Mouse (Mus musculus): ENCODE data around the gene Akap10.
"Not testable (repeated sequence)": the region's sequence is repeated elsewhere in the genome, so short reads cannot be mapped to it uniquely, and the experiment has no call there.

Gene Akap10

DNA sequence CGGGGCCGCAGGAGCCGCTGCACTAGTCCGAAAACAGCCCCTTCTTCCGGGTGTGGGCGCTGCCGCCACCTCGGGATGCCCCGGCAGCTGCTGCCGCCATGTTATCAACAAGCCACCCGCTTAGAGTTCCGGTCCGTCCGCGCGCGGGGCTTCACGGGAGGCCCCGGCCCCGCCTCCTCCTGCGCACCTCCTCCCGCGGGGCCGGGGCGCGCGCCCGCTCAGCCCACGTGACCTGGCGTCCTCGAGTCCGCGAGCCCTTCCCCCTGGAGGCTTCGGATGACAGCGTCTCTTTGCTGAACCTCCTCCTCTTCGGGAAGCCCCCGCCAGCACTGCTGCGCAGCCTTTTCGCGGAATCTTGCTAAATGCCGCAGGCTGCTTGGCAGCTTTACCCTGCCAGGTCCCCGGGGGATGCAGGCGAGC is at the start of gene Akap10:
TSS of gene Akap10 (minus strand) at position 155 of the 420 bp plus-strand sequence.
- peak; percentile 98 for DNase-seq (ENCODE audit: inconsistent ontology term)

DNA sequence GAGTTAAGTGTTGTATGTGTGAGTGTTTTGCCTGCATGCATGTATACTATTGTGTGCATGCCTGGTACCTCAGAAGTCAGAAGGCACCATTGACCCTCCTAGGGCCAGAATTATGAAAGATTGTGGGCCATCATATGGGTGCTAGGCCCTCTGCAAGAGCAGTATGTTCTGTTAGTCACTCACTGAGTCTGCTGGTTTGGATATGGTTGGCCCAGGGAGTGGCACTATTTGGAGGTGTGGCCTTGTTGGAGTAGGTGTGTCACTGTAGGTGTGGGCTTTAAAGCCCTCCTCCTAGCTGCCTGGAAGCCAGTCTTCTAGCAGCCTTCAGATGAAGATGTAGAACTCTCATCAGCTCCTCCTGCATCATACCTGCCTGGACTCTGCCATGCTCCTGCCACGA is 45.7 kb upstream of the Akap10 start:
- no peak for DNase-seq (ENCODE audit: inconsistent ontology term)

DNA sequence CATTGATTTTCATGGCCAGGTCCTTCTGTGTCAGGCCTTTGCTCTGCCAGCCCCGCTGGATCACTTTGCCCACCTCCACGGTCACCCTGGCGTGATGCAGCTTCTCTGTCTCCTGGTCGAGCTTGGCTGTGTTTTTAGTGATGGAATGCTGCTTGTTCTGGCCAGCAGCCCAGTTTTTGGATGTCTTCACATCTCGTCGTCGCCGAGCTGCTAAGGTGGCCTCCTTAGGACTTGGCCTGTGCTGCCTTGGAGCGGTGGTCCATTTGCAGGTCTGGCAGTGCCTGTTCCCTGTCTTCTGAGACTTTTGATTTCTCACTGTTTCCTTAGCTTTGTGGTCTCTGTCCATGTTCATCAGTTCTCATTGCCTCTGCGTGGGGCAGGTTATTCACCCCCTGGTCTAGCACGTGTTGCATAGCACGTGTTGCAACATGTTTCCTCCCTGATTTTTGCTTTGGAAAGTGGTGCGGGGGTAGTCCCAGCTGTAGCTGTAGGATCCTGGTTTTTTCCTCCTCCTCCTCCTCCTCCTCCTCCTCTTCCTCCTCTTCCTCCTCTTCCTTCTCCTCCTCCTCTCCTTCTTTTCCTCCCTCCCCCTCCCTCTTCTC is 44.2 kb upstream of the Akap10 start:
- no peak for DNase-seq (ENCODE audit: inconsistent ontology term)

DNA sequence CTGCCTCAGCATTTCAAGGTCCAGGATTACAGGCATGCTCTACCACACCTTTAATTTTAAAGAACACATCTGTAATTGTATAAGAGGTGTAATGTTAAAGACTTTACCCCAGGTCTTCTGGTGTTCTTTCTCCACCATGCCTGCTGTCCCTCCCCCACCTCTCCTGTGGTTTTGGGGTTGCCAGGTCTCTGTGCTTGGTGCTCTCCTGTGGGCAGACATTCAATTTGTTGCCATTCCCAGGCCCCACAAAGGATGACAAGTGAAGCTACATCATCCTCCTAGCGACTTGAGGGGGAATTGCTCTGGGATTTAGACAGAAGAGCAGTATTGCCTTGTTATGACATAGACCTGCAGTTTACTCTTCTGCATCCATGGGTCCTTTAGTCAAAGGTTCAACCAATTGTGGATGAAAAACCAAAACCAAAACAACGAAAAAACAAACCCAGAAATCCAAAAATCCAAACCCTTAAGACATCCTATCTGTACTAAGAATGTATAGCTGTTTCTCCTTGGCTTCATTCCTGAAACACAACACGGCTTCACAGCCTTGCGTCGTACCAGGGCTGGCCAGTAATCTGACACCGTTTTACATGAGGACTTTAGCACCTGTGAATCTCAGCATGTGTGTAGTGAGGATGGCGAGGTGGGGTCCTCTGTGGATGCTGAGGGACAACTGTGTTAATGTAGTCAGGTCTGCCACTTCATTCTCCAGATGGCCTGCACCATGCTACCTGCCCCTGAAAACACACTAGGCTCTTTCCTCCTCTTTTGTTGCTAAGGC is 41.6 kb upstream of the Akap10 start:
- DNase-seq (ENCODE audit: inconsistent ontology term): no peak

DNA sequence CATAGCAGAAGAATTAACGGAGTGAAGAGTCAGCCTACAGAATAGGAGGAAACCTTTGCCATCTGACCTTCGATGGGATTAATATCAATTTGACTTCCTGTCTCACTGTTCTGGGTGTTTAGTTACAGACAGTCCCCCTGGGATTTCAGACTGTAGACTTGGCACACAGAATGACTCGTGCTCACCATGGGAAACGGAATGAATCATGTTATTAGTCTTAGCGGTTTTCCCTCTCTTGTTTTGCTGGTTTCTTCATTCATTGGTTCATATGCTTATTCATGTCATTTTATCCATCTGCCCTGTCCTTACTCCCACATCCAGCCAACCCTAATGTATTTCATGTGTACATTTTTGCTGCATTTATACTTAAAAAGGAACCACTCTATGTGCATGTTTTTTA is 40.8 kb upstream of the Akap10 start:
- peak; percentile 29 for DNase-seq (ENCODE audit: inconsistent ontology term)

DNA sequence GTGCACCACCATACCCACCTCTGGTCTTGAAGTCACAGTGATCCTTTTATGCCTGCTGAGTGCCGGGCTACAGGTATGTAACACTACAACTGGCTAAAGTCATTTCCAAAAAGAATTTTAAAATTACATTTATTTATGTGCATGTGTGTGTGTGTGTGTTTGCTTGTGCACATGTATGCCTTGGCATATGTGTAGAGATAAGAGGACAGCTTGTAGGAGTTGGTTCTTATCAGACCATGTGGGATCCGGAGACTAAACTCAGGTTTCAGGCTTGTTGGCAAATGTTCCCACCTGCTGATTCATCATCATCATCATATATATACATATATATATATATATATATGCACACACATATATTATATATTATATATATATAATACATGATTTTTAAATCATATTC is 38.8 kb upstream of the Akap10 start:
- DNase-seq (ENCODE audit: inconsistent ontology term): no peak

DNA sequence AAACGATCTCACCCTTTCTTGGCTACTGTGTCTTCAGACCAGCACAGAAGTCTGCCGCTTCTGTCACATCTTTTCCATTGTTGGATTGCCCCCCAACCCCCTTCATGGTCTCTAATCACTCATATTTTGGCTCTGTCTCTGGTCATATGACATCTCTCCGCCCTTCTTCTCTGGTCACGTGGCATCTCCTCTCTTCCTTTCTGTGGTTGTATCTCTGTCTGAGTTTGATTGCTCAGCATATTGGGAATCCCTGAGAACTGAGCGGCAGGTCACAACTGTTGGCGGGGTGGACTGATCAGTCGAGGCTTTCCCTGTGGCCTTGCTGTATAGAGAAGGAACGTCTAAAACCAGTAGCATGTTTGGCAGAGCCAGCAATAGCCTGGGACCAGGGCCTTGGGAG is 37.0 kb upstream of the Akap10 start:
- no peak for DNase-seq (ENCODE audit: inconsistent ontology term)

DNA sequence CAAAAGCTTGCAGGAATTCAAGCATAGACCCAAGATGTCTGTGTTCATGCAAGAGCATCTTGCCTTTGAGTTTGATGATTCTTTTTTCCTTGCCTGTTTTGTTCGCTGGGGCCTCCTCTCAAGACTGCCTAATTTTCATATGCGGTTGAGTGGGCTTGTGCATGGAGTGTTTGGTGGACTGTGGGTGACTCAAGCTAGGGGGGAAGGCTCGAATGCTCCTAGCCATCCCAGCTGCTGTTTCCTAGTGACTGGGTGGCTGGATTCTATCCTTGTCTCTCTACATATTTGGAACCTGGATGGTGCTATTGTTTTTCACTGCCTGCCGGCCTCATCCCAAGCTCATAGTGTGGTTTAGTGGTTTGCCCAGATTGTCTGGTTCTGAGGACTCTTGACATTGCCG is 34.6 kb upstream of the Akap10 start:
- DNase-seq (ENCODE audit: inconsistent ontology term): no peak

DNA sequence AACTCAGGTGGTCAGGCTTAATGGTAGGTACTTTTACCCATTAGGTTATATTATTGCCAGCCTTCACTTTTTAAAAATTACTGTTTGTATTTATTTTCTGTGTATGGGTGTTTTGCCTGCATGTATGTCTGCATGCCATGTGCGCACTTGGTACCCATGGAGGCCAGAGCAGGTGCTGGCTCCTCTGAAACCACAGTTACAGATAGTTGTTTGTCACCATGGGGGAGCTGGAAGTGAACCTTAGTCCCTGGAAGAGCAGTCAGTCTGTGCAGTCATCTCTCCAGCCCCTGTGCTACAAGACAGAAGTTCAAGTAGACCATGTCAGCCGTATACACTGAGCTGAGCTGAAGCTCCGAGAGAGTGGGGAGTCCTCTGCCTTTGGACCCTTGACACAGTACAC is 33.1 kb upstream of the Akap10 start:
- no peak for DNase-seq (ENCODE audit: inconsistent ontology term)

DNA sequence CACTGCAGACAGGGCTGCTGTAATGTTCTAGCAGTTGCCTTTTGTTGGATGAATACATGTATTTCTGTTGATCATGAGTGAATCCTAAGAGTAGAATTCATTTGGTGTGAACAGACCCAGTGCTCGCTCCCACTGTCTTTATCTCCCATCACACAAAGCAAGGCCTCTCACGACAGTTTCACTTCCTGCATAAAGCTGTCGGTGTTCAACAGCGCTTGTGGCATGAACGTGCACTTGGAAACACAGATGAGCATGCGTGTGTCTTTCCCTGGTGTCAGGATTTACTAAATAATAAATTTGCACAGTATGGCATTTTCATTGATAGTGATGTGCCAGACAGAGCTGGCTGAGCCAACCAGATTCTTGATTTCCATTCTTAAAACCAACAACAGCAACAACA is 32.6 kb upstream of the Akap10 start:
- DNase-seq (ENCODE audit: inconsistent ontology term): no peak

DNA sequence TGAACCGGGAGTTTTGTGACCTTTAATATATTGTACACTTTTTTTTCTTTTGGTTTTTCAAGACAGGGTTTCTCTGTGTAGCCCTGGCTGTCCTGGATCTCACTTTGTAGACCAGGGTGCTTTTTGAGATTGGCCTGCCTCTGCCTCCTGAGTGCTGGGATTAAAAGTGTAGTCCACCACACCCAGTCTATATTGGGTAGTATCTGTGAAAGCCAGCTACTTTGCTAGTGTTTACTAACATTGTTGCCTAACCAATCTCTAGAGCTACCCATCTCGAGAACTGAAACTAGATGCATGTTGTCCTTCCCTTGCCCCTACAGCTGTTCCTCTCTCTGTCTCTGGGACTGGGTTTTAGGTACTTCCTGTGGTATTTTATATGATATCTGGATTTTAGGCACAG is 30.0 kb upstream of the Akap10 start:
- DNase-seq (ENCODE audit: inconsistent ontology term): no peak

DNA sequence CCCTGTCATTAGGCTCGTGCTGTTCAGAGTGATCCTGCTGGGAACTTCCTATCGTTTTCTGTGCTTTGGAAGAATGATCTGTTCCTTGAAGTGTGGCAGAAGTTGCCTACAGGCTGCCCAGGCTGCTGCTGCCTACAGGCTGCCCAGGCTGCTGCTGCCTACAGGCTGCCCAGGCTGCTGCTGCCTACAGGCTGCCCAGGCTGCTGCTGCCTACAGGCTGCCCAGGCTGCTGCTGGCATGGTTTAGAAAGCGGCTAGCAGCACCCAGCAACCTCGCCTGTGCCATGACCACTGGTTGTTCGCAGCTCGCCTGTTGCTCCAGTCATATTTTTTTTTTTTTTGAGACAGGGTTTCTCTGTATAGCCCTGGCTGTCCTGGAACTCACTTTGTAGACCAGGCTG is 28.7 kb upstream of the Akap10 start:
- not testable (repeated sequence) for DNase-seq (ENCODE audit: inconsistent ontology term)

DNA sequence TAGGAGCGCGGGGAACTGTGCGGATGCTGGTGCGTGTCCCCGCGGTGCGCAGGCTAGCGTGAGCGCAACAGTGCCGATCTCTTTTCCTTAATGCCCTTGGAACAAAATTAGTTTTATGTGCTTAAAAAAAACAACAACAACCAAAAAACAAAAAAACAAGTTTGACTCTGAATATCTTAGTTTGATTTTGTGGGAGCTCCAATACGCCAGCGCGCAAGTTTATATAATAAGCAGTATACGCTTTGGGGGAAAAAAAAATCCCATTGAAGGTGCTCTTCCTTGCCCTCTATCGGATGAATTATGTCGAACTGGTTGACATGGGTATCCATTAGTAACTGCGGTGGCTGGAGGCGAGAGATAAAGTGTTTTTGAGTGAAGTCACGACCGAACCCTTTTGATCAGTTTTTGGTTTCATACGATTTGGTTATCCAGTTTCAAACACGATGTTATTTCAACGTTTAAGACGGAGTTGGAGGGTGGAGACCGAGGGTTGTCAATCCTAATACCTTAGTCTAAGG is 27.3 kb upstream of the Akap10 start:
- peak; percentile 43 for DNase-seq (ENCODE audit: inconsistent ontology term)

DNA sequence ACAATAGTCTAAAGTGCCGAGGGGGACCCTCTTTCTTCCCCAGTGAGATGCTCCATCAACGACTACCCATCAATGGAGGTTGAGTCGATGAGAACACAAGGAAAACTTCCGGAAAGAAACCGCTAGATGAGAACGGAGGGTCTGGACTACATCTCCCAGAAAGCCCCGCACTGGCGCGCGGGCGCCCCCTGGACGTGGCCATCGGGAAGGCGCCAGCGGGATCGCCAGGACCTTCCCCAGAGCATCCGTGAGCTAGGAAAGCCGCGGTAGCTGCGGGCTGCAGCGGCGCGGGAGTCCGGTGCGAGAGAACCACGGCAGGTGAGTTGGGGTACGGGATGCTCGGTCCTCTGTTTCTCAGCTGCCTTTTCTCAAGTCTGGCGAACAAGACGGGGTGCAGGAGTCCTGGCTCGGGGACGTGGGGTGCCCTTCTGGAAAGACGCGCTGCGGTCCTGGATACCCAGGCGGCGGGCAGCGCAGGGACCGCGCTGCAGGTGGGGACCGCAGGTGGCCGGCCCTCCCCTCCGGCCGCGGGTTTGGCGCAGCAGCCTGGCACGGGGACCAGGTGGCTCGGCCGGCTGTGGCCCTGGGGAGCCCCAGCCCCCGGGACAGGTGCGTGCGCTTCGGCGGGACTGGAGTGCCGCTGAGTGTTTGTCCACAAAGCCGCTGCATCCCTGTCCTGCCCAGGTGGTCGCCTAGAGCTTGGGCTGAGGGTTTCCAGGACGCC is 26.7 kb upstream of the Akap10 start, which contains the start of gene Specc1:
TSS of gene Specc1 (plus strand) at position 192 of the 724 bp plus-strand sequence.
- DNase-seq (ENCODE audit: inconsistent ontology term): peak; percentile 91

DNA sequence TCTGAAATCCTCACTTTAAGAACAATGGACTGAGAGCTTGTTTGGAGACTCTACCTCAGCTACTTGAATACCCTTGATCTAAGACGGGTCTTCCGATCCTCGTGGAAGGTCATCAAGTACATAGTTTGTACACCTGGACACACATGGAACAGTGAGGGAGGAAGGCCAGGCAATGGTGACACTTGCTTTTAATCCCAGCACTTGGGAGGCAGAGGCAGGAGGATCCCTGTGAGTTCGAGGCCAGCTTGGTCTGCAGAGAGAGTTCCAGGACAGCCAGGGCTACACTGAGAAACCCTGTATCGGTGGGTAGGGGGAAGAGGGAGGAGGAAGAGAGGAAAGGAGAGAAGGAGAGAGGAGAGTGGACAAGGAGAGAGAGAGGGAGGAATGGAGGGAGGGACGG is 25.9 kb upstream of the Akap10 start:
- DNase-seq (ENCODE audit: inconsistent ontology term): no peak

DNA sequence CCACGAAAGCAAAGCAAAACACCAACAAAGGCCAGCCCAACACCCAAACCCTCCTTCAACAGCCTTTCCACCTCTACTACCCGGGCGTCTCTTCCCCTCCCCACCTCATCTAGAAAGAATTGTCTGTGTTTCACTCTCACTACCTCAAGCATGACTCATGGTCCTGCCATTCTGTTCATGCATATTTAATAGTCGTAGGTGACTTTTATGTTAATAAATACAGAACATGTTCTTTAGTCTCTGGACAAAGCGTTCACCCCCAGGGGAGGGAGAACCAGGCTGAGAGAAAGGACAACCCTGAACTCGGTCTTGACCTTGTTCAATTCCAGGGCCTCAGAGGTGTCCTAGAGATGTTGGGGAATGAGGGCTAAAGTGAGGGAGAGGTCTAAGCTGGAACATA is 25.1 kb upstream of the Akap10 start:
- DNase-seq (ENCODE audit: inconsistent ontology term): peak; percentile 54

DNA sequence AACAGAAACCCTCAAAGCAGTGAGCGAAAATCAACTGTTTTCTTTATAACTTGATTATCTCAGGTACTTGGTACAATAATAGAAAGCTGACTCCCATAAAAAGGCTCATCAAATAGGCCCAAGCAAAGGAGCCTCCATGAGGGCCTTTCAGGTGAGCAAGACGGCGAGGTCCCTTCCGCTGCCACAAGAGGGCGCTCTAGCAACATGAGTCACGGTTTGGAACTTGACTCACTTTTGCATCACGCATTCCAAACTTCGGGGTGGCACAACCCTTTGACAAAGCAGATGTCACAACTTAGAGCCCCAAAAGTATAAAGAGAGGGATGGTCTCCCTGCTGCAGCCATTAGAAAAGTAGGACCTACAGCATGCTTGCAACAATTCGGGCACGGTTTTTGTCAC is 20.6 kb upstream of the Akap10 start:
- peak; percentile 75 for DNase-seq (ENCODE audit: inconsistent ontology term)

DNA sequence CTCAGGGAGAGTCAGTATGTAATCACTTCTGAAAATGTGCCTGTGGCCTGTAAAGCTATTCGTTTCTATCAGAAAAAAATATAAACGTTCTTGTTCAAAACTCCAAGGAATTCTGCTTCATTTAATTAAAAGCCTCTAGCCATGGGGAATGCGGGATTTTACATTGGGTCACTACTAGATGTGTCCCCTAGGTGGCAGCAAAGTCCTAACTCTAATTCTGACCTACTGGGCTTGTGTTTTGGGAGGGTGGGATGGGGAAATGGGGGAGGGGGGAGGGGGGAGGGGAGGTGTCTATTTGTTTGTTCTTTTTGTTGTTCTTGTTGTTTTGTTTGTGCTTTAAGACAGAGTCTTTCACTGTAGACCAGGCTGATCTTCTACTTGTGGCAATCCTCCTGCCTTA is 19.3 kb upstream of the Akap10 start:
- peak; percentile 68 for DNase-seq (ENCODE audit: inconsistent ontology term)

DNA sequence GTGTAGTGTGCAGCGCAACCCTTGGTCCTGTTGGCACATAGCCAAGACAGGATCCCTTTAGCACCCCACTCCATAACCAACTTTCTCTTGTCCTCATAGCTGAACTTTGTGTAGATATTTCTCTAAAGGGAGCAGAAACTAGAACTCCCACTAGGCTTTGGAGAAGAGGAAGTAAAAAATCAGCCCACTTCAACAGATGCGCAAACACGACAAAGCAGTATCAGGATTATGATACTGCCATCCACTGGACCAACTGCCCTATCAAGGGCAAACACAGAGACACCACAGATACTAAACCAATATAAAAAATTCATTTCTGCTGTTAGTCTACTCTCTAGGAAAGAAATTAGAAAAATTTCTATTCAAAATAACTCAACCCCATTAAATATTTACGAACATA is 16.6 kb upstream of the Akap10 start:
- DNase-seq (ENCODE audit: inconsistent ontology term): no peak

DNA sequence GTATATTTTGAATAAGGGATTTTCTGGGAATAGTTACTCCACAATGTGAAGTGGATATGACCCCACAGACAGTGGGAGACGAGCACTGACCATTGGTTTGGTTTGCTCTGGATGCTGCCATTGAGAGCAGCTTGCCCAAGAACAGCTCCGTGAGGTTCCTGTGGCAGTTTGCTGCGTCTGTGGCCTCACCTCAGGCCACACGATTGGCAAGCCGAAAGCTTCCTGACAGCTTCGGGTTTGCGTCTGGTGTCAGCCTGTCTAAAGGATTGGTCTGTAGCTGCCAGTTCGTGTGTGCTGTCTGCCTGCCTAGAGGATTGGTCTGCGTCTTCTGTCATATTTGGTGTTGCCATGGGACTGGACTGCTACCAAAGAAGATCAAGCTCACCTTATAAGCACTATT is 14.4 kb upstream of the Akap10 start:
- no peak for DNase-seq (ENCODE audit: inconsistent ontology term)

DNA sequence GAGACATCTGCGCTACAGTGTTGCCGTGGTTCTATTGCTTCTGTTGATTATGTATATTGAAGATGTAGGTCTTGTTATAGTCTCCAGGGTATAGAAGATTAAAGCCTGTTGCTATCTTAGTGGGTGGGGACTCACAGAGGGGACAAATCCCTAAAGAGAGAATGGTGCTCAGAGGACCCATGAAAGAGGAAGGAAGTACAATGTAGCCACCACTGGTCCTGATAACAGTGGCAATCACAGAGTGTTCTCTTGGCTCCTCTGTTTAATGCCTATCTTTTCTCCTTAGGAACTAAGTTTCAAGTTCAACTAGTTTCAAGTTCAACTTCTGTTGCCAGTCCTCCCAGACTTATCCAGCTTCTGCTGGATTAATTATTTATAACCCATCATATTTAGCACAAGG is 12.9 kb upstream of the Akap10 start:
- DNase-seq (ENCODE audit: inconsistent ontology term): no peak

DNA sequence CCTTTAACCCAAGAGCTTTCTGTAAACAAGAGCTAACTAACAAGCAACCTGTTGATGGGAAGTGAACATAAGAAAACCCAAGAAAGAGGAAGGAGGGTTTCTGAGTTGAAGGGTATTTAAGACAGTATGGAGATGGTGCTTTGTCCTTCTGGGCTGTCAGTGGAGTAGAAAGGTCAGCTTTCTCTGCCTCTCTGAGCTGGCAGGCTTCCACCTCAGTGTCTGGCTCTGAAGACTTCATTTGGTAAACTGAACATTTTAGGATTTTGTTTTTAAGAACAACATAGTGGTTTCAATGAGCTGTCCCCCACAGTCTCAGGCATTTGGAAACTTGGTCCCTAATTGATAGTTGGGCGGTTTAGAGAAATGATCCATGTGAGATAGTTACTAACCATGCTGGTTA is 7.7 kb upstream of the Akap10 start:
- DNase-seq (ENCODE audit: inconsistent ontology term): no peak
